Mouse (Mus musculus): ENCODE measurements around the gene Xab2.

GRCm38 (mm10) chr8:3656725-3657381 lies 35.7 kb upstream of the Xab2 start:
- TF ChIP-seq POLR2AphosphoS5 (IDR thresholded peaks at IDR 0.05; ENCODE audit: insufficient replicate concordance, low read depth, low read length) = no peak
- no peak for TF ChIP-seq CTCF (IDR thresholded peaks at IDR 0.05; ENCODE audit: low read depth, low read length)
- TF ChIP-seq GATA2 (IDR thresholded peaks at IDR 0.05; ENCODE audit: borderline replicate concordance, low read depth, low read length) = no peak
- TF ChIP-seq GATA1 (IDR thresholded peaks at IDR 0.05; ENCODE audit: borderline replicate concordance, low read length) = no peak
- no peak for TF ChIP-seq TAL1 (conservative IDR thresholded peaks at IDR 0.05; ENCODE audit: low read depth, low read length)

All from G1E (cell line).